Mouse (Mus musculus) naive thymus-derived CD4-positive, alpha-beta T cell, adult 2 months (primary cell): Measurements from ENCODE around the gene Fam173b.

ENCODE experiments used
- DNase-seq: peaks from one replicate; pipeline ENCODE4 v3.0.0-alpha.2; 2011; ENCODE audit warnings: low read depth

Fam173b gene

DNA sequence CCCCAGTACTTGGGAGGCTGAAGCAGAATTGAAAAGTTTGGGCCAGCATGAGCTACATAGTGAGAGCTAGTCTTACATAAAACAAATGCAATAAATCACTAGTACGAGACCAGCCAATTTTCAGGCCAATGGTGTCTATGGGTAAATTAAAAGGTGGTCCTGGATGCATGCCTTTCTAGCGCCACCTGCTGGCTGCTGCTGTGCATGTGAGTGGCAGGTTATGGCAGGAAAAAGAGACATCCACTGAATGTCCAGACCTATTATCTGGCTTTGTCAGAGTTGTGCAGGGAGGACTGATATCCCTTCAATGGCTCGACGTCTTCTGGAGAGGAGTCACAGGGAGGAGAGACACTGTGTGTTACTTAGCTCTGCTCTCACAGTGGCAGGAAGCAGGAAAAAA lies 15.1 kb upstream of the Fam173b start:
- peak; percentile 89 for DNase-seq

DNA sequence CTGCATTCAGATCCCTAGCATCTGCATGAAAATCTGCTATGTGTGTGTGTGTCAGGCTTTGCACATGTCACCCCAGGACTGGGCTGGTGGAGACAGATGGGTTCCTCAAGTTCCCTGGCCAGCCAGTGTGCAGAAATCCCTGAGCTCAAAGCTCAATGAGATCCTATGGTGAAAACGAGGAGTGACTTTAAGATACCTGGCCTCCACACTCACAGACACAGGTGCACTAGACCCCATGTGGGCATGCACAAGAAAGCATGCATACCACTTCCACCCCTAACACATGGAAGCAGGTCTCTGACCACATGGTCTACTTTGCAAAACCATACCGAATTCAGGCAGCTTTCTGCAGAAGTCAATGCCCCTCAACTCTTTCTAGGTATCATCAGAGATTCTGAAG lies 13.9 kb upstream of the Fam173b start:
- no peak for DNase-seq

DNA sequence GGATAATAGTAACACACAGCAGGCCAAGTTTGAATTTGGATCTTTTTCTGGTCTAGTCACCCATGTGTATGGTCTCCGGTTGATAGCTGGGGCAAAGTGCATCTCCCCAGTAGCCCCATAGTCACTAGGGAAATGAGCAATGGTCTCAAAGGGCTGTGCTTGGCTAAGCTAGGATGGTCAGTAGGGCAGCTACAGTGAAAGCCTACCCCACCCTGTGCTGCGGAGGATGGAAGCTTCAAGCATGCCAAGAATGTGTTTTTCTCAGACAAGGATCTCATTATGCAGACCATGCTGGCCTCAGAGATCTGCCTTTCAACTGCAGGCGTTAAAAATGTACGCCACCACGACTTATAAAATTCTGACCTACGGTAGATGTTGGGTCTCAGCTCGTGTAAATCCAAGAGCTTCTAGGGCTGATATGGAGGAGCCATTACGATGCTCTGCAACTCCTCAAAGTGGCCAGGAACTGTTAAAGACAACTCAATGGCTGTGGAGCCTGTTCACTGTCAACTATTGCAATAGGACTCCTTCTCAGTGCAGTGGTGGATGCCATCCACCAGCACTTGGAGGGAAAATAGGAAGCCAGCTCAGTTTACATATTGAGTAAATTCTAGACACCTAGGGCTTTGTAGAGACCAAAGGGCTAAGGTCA lies 12.5 kb upstream of the Fam173b start:
- no peak for DNase-seq

DNA sequence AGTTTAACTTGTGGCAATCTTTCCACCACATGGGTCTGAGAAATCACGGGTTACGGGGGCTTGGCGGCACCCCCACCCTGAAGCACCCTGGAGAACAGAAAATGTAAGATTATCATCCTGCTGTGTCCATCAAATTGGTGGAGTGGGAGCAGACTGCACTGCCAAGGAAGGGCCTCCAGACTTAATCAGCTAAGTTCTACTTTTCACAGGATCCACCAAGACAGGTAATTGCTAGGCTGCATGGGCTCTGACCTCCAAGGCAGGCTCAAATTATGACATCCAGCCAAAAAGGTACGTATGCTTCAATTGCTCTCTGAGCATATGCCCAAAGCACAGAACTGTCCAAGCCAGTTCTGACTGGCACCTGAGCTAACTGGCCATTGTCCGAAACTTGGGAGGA lies 11.5 kb upstream of the Fam173b start:
- DNase-seq = no peak

DNA sequence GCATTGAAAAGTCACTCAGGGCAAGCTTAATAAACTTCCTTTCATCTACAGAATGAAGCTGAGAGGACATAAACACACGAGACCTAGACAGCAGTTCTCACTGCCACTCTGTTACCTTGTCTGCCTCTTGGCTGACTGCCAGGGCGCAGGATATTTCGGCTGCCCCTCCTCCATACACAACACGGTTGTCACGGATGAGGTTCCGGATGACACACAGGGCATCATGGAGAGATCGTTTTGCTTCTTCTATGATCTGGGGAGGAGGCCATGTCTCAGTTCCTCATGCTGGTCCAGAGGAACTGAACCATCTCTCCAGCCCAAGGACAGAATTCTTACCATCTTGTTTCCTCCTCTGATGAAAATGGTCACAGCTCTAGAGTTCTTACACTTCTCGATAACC lies 9.1 kb upstream of the Fam173b start:
- no peak for DNase-seq

DNA sequence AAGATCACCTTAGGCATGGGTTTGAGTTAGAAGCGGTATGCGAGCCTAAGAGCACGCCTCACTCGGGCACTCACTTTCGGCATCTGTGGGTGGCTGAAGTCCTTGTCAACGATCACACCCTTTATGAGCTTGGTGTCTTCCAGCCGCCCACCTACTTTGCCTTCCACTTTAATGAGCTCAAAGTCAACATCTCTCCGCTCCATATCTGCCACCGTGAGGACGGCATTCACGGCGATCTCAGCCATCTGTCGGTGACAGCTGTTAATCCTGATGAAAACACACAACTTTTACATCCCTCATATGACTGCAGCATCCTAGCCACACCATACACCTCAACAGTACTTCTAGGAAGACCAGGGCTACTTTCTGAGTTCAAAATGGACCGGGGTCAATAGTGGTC lies 7.4 kb upstream of the Fam173b start:
- no peak for DNase-seq

DNA sequence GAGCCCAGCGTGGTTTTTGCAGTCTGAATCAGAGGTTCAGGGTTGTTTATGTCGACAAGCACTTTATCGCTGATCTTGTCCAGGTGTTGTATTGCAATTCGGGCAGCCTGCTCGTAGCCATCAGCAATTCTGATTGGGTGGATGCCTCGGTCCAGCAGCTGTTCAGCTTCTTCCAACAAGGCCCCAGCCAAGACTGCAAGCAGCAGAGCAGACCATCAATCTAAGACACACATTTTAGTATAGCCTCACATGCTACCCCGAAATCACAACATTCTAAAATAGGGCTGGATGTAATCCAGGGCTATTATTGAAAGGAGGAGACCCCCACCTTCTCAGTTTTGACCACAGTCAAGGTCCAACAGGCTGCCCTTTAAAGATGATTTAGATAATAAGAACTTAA lies 6.0 kb upstream of the Fam173b start:
- no peak for DNase-seq

DNA sequence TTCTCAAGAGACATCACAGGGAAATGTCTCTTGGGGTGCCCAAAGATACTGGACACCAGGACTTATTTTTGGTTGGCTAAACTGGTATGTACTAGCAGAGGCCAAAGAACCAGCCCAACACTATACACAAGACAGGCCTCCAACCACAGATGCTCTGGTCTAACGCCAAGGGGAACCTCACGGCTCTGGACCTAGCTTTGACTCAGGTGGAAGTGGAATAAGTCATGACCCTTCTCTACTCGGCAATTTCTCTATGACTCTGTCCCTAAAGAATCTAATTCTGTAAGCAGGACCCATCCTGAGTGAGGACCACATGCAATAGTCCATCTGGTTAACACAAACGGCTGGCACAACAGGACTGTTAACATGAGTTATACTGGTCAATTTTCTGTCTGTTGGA lies 1.8 kb upstream of the Fam173b start:
- DNase-seq = no peak

DNA sequence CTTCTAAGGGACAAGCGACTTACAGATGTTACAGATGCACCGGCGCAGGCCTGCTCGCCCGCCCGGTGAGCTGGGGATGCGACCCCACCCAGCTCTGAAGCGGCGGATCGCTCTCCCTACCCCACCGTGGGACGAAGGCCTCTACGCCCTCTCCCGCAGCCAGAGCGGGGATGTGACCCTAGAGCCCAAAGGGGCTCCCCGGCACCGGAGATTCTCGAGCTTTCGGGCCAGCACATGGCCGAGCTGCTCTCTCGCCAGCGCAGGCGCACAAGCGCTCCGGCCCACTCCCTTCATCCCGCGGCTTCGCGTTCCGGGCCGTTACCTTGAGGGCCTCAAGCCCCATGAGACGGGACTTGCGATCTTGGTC lies 390 bp upstream of the Fam173b start:
- no peak for DNase-seq

DNA sequence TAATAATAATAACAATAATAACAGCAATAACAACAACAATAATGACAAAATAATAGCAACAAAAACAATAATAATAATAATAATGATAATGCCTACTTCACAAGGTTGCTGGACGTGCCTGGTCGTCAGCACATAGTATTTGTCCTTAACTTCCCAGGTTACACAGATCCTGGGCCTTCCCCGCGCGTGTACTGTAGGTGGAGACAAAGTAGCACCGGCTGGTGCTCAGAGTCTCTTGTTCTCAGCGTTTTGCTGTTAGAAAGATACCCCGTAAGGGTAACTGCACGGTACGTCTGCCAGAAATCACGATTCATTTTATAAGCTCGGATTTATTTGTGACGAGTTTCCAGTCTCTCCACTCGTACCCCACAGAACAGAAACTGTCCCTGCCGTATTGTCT lies 774 bp downstream of the Fam173b start:
- peak; percentile 75 for DNase-seq

DNA sequence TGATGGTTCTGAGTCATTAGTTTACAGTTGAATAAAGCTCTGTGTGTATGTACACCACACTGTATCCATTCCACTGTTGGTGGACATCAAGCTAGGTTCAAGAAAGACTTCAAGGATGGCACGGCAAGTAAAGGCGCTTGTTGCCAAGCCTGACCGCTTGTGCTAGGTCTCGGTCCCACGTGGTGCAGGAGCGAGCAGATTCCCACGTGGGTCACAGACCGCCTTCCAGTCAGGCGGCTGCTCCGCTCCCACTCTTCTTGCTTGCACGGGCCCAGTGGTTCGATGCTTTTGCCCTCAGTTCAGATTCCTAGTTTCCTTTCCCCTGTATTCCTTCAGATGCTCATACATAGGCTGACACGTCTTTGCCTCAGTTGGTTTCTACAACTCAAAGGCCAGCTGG lies 1.5 kb downstream of the Fam173b start:
- no peak for DNase-seq

DNA sequence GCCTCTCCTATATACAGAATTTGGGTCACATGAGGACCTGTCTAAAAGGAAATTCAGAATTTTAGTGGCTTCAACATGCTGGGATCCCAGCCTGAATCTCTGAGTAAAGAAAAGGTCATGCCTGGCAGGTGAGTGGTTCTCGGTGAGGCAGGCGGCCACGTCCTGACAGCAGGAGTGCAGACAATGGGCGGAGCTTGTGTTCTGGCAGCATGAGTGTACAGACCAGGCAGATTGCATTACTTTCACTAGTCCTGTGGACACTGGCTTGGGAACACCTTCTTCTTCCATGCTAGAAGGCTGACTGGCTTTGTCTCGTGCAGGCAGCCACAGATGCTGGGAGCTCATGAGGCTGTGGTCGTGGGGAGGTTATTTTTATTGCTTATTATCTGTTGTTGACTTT lies 5.2 kb downstream of the Fam173b start:
- DNase-seq = no peak

DNA sequence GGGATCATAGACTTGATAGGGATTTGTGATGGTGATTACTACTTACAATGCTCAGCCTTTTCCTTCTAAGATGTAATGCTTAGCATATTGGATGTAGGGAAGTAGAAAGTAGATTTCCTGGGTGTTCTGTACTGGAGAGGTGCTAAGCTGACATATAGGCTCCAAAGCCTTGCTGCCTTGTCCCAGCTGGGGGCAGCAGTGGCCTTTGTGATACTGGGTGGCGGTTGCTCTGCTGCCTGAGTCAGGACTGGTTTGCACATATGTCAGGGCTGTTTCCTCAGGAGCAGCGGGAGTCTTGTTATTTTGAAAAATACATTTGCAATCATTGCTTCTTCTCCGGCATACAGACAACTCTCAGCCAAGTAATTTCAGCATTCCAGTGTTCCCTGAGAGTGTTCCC lies 9.4 kb downstream of the Fam173b start:
- DNase-seq = no peak

DNA sequence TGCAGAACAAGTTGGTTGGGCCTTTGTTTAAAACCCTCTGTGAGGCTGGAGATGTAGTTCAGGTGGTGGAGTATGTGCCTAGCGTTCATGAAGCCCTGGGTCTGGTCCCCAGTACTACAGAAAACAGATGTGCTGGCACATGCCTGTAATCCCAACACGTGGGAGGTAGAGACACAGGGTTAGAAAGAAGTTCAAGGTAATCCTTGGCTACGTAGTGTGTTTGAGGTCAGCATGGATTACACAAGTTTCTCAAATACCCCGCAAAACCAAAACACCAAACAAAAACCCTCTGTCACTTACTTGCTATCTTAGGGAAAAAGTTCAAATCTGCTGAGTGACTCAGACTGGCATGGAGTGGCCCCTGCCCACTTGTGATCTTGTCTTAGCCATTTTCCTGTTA lies 10.3 kb downstream of the Fam173b start:
- DNase-seq = no peak

DNA sequence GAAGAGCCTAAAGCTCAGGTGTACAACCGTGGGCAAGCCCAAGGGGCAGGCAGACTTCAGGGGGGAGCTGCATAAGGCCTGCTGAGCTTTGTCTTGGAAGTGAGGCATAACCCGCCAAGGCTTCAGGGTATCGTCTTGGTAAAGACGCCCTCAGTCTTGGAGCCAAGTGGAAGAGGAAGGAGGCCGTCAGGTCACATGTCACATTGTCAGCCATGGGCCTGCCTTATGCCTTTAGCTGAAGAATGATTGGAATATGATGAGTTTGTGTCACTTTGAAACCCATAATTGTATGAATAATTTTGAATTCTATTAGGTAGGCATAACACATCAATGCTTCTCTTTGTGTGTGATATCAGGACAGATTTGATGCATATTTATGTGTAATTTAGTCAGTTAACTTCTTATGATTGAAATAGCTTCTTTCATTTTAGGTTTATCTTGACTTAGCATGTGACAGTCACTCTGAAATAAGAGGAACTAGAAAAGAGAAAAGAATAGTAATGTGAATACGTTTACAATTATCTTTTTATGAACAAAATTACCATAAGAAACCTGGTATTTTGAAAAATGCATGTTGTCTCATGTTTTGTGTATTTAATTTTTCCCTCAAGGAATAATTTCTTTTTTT lies 12.3 kb downstream of the Fam173b start:
- no peak for DNase-seq

DNA sequence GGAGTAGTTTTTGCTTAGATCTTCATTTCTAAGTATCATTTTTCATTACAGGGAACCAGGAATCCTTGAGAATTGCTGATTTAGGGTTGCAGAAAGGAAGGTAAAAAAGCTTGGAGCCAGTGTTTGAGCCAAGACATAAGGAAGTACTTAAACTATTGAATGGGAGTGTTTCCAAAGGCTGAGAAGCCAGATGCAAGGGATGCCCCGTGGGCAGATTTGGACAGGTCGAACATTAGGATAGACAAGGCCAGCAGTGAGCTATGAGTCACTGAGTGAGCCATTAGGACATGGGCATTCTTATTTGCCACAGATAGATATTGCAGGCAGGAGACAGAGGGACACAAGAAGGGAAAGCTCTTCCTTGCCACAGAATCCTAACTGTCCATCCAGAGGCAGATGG lies 13.0 kb downstream of the Fam173b start:
- DNase-seq = no peak

DNA sequence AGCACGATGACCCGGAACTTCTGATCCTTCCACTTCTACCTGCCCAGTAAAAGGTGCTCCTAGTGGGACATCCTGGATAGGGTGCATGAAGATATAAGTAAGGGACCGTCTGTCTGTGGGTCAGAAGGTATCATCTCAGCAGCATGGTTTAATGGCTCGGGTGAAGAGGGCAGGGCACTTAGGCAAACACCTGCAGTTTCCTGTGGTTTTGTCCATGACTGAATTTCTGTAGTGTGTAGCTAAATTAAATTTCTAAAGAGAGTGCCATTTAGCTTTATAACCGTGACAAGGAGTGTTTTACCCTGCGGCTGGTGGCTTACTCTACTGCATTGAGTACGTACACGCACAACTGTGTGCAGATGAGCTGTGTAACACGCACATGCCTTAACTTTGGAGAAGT lies 15.6 kb downstream of the Fam173b start:
- no peak for DNase-seq

DNA sequence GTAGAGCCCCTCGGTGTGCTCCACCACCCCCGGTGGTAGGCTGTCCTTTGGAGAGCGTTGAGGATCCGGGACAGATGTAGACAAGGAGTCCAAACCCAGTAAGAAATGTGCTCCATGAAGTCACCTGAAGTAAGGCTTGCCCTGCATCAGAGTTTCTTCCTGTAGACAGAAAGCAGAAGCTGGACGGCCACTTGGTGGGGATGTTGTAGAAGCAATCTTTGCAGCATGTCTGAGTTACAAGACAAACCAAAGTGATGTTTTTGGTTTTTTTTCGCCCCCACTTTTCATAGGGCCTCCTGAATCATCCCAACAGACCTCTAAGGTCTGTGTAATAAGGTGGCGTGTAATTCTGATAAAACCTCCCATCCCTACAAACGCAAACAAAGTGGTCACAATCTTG lies 17.9 kb downstream of the Fam173b start:
- no peak for DNase-seq

DNA sequence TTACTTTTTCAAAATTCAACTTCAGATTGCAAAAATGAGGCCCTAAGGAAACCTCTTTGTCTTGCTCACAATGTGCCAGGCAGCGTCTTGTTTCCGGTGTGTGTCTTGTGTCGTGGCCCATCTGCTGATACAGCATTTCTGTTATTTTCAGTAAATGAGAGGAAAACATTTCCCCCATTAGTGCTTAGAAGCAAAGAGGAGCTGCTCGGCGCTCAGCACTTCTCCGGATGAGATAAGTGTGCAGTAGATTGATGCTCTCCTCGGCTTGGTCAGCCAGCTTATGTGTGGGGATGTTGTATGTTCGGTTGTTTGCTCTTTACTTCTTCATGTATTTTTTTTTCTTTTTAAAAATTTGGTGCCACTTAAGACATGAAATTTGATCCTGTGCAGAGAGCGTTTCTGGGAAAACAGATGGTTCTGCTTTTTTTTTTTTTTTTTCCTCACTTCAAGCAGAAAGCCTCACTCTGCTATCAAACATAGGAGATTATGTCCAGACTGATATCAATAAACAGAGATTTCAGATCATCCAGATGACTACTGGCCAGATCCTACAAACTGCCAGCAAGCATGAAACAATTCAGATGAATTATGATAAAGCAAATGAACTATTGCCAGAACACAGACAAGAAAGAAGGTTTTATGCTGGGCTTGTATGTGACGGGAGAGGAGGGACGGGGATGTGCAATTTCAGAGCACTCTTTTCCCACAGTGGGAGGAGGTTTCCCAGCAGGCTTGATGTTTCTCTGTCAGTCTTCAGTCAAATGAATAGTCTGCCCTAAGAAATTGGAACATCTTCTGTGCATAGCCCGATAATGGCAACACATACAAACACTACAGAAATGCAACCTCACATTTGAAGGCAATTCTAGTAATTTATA lies 25.9 kb downstream of the Fam173b start:
- DNase-seq = no peak

DNA sequence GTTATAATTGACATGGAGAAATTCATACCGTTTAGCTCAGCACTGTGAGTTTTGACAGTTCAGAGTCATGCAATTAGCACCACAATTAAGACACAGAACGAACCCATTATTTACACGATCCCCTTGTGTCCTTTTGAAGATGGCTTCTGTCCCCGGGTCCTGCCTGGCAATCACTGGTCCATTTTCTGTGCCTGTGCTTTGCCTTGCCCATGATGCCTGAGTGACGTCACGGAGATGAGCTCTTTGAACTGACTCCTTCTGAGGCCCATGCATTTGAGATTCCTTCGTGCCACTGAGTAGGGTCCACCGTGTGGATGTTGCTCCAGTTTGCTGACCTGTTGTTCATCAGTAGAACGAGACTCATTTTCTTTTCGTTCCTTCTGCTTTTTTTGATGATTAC lies 26.5 kb downstream of the Fam173b start:
- DNase-seq = no peak

DNA sequence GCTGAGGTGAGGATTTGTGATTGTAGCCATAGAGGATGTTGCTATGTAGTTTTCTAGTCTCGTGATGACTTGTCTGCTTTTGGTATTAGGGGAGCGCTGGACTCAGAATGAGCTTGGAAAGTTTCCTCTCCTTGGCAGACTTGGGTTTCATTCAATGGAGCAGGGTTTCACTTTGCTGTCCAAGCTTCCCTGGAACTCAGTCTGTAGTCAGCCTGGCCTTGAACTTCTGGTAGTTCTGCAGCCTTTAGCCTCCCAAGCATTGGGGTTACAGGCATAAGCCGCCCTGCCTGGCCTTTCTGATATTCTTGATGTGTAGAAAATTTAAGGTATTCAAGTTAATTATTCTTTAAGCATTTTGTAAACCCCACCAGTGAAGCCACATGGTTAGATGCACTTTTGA lies 27.9 kb downstream of the Fam173b start:
- DNase-seq = no peak

DNA sequence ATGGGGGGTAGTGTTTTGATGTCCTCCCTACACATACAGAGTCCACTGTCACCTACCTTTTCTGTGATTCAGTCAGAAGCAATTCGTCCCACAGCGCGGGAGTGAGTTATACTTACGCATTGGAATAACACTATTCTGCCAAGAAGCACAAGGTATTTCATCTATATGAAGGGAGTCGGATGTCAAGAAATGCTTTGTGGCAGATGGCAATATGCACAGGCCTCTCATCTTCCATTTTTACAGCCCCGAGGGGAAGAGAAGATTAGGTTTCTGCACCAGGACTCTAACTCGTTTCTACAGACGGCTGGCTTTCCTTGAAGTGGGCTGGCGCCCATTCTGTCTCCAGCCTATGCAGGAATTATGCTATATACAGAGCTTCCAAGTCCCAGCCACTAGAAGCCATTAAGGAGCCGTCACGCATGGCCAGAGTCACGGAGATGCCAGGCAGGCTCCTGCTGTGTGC lies 29.8 kb downstream of the Fam173b start:
- no peak for DNase-seq

DNA sequence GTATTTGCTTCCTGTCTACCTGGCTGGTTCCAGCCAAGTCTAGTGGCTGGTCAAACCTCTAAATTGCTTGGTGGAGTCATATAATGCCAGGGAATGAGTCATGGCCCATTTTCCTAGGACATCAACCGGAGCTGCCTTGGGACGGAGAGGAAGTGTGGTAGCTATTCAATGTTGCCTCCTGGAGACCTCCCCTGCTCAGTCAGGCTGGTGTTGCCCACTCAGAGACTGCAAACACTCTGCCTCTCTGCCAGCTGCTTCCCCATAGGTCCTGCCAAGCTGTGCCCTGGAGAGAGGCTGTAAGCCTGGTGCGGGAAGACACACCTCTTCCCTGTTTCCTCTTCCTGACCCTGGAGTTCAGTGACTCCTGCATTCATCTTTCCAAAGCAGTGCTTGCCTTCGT lies 30.8 kb downstream of the Fam173b start:
- DNase-seq = no peak
